Mouse (Mus musculus) B cell, adult 67 days (primary cell): ENCODE measurements around the gene Gbe1. TPM values are rescaled to one million over a fixed set of nuclear protein-coding genes. Genes with fewer than 3 reads are reported as not detected.

Experiments
- total RNA-seq, 2 experiments: library from RNA; stranded (reverse); gene quantifications; 4 replicates each; pipeline ENCODE4 v1.2.4; 2023

Gbe1 gene
- total RNA-seq = 10 to 100 TPM; 12.6 to 15.1 TPM

GRCm38 (mm10) chr16:70313886-70314577, at the start of gene Gbe1:
TSS of gene Gbe1 (plus strand) at chr16:70313949.

